Mouse (Mus musculus): ENCODE measurements around the gene Herpud2. TPM values are rescaled to one million over a fixed set of nuclear protein-coding genes. Genes with fewer than 3 reads are reported as not detected.

The Herpud2 gene
- polyA plus RNA-seq (2015; fragmentation: Nextera tagmentation; extraction: Ambion mirVana), result 33.3 and 37.9 TPM in 2 replicates

DNA sequence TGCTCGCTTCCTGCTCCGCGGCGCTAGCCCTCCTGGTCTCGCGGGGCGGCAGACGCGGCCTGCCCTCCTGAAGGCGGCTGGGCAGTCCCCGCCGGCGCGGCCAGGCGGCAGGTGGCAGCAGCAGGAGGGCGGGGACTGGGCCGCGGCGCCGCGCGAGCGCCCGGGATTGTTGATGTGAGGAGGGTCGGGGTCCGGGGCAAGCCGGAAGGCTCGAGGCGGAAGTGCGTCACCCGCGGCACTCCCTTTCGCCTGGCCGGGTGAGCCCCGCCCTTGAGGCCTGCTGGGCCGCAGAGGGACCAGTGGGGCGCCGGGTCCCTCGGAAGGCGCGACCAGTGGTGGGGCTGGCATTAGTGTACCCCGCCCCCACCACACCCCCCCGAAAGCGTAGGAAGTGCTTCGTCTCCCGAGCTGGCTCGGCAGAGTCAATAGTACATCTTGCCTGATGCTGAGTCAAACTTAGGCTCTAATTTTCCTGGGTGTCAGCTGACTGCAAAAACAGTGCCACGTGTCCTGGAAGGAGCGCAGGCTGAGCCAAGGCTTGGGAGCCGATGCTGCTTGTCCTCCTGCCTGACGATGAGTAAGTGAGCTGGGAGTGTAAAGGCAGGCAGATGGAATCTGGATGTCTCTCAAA is at the start of gene Herpud2:
Gene Herpud2 (minus strand): TSS at position 210 of the 631 bp plus-strand sequence.

GRCm38 (mm10) chr9:25089122-25089521 is 62.5 kb downstream of the Herpud2 start, which contains the start of gene Gm10181:
Gene Gm10181, plus strand, starts transcription at chr9:25089422.

Other genes starting within 250 kb of the Herpud2 start
- gene Gm10181, start 62.4 kb downstream of the Herpud2 start, polyA plus RNA-seq (2015; fragmentation: Nextera tagmentation; extraction: Ambion mirVana), result not detected in 2 replicates
- 265 and 285 TPM in 2 replicates for gene Sept7, start 100.6 kb upstream of the Herpud2 start, polyA plus RNA-seq (2015; fragmentation: Nextera tagmentation; extraction: Ambion mirVana)